Mouse (Mus musculus) embryo, embryonic 10 days (tissue): ENCODE results near the gene Olfr802.

ENCODE experiments used
- DNase-seq: peaks from one replicate; pipeline ENCODE4 v3.0.0-alpha.2; 2015; ENCODE audit warnings: low spot score

Olfr802 gene

DNA sequence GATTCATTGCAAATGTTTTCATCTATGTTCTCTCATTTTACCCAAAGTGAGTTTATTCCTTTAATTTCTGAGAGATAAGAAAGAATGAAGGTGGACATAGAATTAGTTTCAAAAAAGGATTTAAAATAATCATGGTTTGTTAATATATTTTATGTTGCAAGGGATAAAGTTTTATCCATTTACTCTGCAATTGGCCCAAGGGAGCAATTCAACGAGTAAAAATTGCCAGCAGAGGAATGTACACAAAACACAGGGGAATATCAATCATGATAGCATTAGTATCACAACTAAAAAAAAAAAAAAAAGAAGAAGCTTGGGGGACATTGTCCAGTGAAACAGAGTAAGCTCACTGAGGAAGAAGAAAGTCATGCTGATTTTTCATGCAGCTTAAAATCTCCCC, at the start of gene Olfr802:
Olfr802 (minus strand) TSS at position 101 of the 400 bp plus-strand sequence.
- no peak for DNase-seq

DNA sequence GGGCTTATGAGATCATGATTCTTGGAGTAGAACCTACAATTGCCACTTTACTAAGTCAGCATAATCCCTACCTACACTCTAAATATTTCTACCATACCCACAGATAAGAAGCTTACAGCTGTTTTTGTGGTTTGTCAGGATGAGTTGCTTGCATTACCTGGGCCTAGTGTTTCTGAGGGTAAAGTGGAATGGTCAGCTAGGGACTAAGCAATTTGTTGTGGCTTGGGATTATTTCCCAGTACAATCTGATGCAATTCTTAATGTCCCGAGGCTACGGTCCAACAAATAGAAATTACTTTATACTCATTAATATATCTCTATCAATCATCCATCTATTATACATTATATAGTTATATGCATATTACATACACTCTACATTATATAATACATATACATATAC, 41.3 kb upstream of the Olfr802 start, which contains the start of gene Olfr805:
Olfr805 (minus strand) TSS at position 101 of the 400 bp plus-strand sequence.
- DNase-seq = no peak

DNA sequence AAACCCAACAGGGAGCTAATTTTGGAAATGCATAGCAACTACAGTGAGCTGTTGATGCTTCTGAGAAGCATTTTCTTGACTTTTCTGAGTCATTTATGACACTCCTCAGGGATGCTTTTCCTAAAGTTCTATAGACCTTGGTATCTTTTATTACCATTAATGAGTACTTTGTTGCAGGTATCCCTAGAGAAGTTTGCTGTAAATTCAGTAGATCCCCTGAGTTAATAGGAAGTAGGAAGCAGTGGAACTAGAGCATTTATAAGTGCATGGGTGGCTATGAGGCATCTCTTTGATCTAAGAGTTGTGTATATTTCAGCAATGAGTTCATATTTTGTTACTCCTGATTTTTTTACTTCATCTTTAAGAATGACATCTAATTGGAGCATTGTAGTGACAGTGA, 14.9 kb upstream of the Olfr802 start, which contains the start of gene Olfr804:
Olfr804 (plus strand) TSS at position 301 of the 400 bp plus-strand sequence.
- DNase-seq = no peak

DNA sequence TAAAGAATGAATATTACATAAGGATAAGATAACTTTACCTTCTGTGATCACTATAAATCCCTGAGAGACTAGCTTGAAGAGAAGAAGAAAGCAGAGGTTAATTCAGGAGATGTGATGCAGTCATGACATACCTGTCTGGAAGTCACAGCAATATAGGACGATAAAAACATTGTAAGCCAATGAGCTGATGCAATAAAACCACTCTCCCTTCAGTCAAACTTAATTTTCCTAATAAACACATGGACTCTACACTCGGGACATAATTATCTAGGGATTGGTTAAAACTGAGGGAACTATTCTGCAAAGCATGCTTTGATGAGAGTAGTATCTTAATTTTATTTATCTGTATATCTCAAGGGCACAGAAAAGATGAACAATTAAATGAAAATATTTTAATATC, 6.2 kb upstream of the Olfr802 start, which contains the start of gene Olfr803:
Olfr803 (minus strand) TSS at position 101 of the 400 bp plus-strand sequence.
- no peak for DNase-seq

DNA sequence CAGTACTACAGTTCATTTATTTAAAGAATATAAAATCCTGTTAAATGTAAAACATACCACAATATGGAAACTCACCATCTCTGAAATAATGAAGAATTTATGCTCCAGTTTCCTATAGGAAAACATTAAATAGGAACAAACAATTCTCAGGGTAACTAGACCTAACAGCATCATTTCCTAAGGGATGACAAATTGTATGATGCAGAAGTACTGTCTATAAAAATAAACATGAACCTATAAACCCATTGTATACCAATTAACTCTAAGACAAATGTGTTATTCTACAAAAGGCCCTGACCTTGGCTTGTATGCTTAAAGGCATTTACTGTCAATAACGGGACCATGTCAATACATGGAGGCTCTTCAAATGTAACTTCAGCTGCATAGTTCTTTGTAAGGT, 14.2 kb downstream of the Olfr802 start, which contains the start of gene Olfr801:
Olfr801 (minus strand) TSS at position 101 of the 400 bp plus-strand sequence.
- DNase-seq = no peak

DNA sequence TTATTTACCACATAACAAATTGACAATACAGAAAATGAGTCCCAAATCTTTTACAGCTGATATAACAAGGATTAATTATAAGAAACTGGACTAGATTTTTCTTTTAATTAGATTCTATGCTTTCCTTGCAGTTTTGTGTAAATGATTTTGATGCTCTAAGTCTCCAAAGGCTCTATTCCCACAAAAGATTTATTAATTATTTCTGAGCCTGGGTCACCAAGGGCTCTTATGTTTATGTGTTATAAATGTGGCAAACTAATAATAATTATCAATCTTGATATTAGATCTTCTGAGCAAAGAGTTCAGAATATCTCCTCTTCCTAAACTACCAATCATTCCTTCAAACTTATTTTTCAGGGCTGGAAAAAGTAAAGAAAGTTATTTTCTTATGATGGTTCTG, 30.6 kb downstream of the Olfr802 start, which contains the start of gene Olfr800:
Olfr800 (plus strand) TSS at position 301 of the 400 bp plus-strand sequence.
- no peak for DNase-seq

DNA sequence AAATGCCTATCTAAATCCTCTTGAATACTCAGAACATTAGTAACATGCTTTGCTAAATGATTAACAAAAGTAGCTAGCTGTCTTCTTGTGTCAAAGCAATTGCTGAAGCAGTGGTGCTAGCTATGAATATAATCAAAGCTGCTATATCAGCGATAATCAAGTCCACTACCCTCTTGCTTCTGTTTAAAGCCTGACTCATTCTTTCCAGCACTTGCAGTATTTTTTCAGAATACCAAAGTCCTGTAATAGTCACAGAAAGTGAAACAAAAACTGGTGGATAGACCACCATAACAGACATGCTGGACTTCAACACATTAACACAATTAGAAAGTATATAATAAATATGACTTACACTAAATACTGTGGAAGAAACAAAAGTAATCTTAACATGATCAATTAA, 36.2 kb downstream of the Olfr802 start:
- DNase-seq = no peak

DNA sequence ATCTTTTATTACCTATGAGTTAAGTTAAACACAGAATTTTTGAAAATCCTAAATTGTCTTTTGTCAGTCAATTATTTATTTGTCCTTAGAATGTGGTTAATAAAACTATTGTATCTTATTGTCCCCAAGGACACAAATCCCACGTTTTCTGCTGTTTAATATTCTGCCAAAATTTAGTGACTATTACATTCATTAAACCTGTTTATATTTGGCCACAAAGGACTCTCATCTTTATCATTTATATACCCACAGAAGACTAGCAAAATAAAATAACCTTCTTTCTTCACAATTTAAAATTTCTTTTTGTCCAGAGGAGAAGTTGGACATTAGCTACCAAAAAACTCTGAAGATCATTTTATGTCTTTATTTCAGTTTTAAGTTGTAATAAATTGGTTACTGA, 50.8 kb downstream of the Olfr802 start, which contains the start of gene Olfr799:
Olfr799 (plus strand) TSS at position 301 of the 400 bp plus-strand sequence.
- no peak for DNase-seq

DNA sequence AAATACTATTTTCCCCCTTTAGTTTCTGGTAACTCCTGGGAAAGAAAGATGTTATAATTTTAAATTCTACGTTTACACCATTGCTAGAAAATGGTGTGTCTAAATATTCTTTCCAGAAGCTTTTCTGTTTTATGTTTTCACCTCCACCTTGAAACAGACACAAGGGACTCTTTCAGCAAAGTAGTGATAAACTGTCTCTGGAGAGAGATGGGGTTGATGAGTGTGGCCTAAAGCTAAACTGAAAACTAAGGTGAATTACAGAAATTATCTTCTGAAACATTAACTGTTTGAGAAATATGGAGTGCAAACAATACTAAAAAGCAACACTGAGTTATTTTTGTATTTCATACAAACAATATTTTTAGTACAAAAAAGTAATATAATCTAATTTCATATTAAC, 60.1 kb downstream of the Olfr802 start, which contains the start of gene Olfr798:
Olfr798 (minus strand) TSS at position 101 of the 400 bp plus-strand sequence.
- no peak for DNase-seq
